Mouse (Mus musculus) heart, embryonic 11.5 days (tissue): ENCODE results near the gene Cnbd2. TPM values are rescaled to one million over a fixed set of nuclear protein-coding genes. Genes with fewer than 3 reads are reported as not detected.
"Not testable (repeated sequence)": the region's sequence is repeated elsewhere in the genome, so short reads cannot be mapped to it uniquely, and the experiment has no call there.

Experiments used
- ATAC-seq: fragments of 200-750 bp; cut with Nextera tagmentation; replicated peaks from 2 replicates; pipeline ENCODE4 v1.8.0; 2017; ENCODE audit warnings: moderate library complexity; ENCODE audit not compliant: insufficient number of reproducible peaks, low FRiP score, low TSS enrichment
- H3K27ac ChIP-seq: fragments of 300-500 bp; sonication (generic); 2 replicates; pipeline ENCODE4 v1.5.1; 2014; ENCODE audit warnings: mild to moderate bottlenecking, low read depth, low read length
- H3K27me3 ChIP-seq: fragments of 300-500 bp; sonication (generic); 2 replicates; pipeline ENCODE4 v1.6.1; 2014; ENCODE audit warnings: mild to moderate bottlenecking, low read length, mixed read lengths; ENCODE audit not compliant: control insufficient read depth, insufficient read depth
- H3K36me3 ChIP-seq: fragments of 300-500 bp; sonication (generic); 2 replicates; pipeline ENCODE4 v1.6.1; 2014; ENCODE audit warnings: mild to moderate bottlenecking, low read length, moderate library complexity, mixed read lengths; ENCODE audit not compliant: control insufficient read depth, insufficient read depth
- H3K4me1 ChIP-seq: fragments of 300-500 bp; sonication (generic); 2 replicates; pipeline ENCODE4 v1.6.1; 2014; ENCODE audit warnings: low read length; ENCODE audit not compliant: control insufficient read depth, insufficient read depth
- H3K4me2 ChIP-seq: fragments of 300-500 bp; sonication (generic); 2 replicates; pipeline ENCODE4 v1.6.1; 2014; ENCODE audit warnings: mild to moderate bottlenecking, moderate library complexity
- H3K4me3 ChIP-seq: fragments of 300-500 bp; sonication (generic); 2 replicates; pipeline ENCODE4 v1.5.1; 2014; ENCODE audit warnings: low read depth, low read length
- H3K9ac ChIP-seq: fragments of 300-500 bp; sonication (generic); 2 replicates; pipeline ENCODE4 v1.6.1; 2014; ENCODE audit warnings: mild to moderate bottlenecking, low read depth, low read length, moderate library complexity
- H3K9me3 ChIP-seq: fragments of 300-500 bp; sonication (generic); replicated peaks from 2 replicates; pipeline ENCODE4 v1.6.1; 2016; ENCODE audit warnings: low read length; ENCODE audit not compliant: control insufficient read depth
- WGBS: fragments of 180-500 bp; shearing (Covaris S2); extraction: QIAGEN DNeasy Blood & Tissue Kit; methylation state at CpG from one replicate; pipeline ENCODE4 v1.1.7; 2014; ENCODE audit not compliant: insufficient replicate concordance; 5-methylcytosine and 5-hydroxymethylcytosine counted together
- polyA plus RNA-seq: library from polyadenylated mRNA; unstranded; fragments of >200 nt; fragmentation: Nextera tagmentation; extraction: Ambion mirVana; gene quantifications from 2 replicates; pipeline ENCODE4 v1.2.1, GENCODE M21; 2014

The Cnbd2 gene
- polyA plus RNA-seq, 1 experiment from 2014 or later: 2.3 TPM

DNA sequence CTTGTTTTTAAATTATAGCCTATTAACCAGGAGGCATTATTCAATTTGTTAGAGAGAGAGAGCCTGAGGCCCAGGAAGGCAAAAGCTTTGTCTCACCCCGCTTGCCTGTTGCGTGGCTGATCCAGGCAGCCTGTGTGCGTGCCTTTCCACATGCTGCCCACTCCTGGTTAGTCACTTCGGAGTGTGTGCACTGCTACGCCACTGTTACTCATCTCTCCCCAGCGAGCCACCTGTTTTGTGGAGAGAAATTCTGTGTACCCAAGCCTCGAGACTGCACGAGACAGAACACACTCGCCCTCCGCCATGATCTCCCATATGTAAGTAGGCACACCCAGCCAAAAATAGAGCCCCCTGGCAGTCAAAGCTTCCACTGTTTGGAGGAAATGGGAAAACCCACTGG is 67.8 kb downstream of the Cnbd2 start:
- WGBS: 81% methylated on average over 10 of the region's 10 CpGs
- no peak overlapping the region for H3K4me3 ChIP-seq
- H3K27me3 ChIP-seq: no peaks in the 10 kb centered on the region
- no peak overlapping the region for H3K27ac ChIP-seq
- no peaks in the 10 kb centered on the region for H3K4me1 ChIP-seq
- H3K9ac ChIP-seq: no peak overlapping the region
- no peak overlapping the region for H3K4me2 ChIP-seq
- no peaks in the 10 kb centered on the region for H3K36me3 ChIP-seq
- H3K9me3 ChIP-seq: no peaks in the 10 kb centered on the region
- ATAC-seq: no peak

DNA sequence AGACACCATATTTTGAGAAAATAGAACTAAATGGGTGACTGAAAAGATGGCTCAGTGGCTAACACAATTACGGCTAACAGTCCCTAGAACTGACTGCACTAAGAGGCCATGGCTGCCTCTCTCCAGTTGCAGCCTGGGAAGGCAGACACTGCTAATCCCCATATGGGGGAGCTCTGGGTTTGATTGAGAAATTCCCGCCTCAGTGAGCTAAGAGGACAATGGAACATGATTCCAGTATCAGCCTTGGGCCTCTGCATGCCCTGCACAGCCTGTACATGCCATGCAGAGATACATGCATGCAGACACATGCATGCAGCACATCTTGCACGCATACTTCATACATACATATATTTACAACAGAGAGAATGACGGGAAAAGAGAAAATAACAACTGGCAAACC is 69.3 kb downstream of the Cnbd2 start:
- H3K9me3 ChIP-seq: no peaks in the 10 kb centered on the region
- 67% methylated on average over 4 of the region's 4 CpGs for WGBS

DNA sequence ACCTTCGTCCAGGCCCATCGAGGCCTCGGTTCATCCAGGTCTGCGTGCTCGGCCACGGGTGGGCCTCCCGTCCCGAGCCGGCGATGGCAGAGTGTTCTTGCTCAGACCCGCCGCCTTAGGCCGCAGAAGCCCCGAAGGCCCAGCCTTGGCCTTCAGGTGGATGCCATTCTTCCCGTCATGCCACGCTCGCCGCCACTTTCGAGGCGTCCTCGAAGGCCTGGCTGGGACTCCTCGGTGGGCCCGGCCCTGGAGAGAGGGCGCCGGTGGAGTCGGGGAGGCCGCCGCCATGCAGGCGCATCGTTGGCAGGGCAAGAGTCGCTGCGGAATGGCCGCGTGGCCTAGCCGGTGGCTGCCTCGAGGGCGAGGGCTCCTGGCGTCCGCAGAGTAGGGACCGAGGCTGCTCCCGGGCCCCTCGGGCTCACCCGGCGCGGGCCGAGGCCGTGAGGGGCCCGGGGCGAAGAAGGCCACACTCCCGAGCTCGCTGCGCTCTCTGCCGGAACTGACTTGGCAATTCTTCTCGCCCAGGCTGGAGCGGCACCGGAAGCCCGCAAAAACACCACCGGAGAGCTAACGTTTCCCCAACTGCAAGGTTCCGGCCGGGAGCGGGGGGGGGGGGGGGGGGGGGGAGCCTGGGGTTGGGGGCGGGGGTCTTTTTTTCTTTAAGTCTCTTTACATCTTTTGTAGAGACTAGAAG is 80.5 kb downstream of the Cnbd2 start:
- H3K27ac ChIP-seq, H3K36me3 ChIP-seq, H3K4me1 ChIP-seq, H3K9me3 ChIP-seq, H3K27me3 ChIP-seq: not testable (repeated sequence)
- peak; percentile 75 for ATAC-seq
- 3% methylated on average over 8 of the region's 63 CpGs for WGBS
- Histone ChIP-seq H3K4me3 (peak overlapping the region; percentile 36), H3K9ac (peak overlapping the region; percentile 66; the same call in 1 of the 2 replicates), H3K4me2 (peak overlapping the region; percentile 48)

More for the DNA sequence above, 69.3 kb downstream of the Cnbd2 start:
- Histone ChIP-seq H3K4me3 (no peak overlapping the region), H3K27me3 (no peaks in the 10 kb centered on the region), H3K4me2 (no peak overlapping the region), H3K4me1 (no peaks in the 10 kb centered on the region), H3K9ac (no peak overlapping the region), H3K36me3 (no peaks in the 10 kb centered on the region), H3K27ac (no peak overlapping the region)
- ATAC-seq: no peak

DNA sequence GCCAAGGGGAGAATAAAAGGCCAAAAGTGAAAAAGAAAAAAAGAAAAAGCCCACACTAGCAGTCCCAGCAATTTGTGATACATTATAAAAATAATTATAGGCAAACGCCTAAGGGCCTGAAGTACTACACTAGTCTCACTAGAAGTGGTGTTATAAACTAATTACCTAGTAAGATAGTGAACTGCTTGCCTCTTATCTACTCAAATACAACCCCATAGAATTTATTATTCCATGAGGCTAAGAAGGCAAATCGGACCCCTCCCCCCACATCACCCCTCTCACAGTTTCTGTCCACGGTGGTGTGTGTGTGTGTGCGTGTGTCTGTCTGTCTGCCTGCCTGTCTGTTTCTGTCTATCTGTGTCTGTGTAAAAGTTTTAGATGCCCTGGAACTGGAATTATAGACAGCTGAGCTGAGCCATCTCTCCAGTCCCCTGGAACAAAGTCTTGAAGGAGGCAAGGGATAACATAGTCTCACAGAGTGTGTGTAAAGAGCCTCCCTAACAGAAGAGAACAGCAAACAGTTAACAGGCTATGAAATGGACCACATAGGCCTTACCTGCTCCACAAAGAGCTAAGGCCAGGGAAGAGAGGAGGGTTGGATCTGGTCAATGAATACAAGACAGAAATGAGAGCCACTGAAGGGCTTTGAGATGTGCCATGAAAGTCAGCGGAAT is 81.2 kb downstream of the Cnbd2 start:
- H3K27ac ChIP-seq: no peak overlapping the region
- peaks cover 5% of the 10 kb centered on the region; the same call in 1 of the 2 replicates for H3K4me1 ChIP-seq
- H3K4me3 ChIP-seq: peak overlapping the region; percentile 36
- no peaks in the 10 kb centered on the region for H3K27me3 ChIP-seq
- WGBS: 60% methylated on average over 5 of the region's 5 CpGs
- no peaks in the 10 kb centered on the region for H3K36me3 ChIP-seq
- peak overlapping the region; percentile 48 for H3K4me2 ChIP-seq
- H3K9ac ChIP-seq: no peak overlapping the region; the same call in 1 of the 2 replicates
- no peaks in the 10 kb centered on the region for H3K9me3 ChIP-seq
- no peak for ATAC-seq

DNA sequence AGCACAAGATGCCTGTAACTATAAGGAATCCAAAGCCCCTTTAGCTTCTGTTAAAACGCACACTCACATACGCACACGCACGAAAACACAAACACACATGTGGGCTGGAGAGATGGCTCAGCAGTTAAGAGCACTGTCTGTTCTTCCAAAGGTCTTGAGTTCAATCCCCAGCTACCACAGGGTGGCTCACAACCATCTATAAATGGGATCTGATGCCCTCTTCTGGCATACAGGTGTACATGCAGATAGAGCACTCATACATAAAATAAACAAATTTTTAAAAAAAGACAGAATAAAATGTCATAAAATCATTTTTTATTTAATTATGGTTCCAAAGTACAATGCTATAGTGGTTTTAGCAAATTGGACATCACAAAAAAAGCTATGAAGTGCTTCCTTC is 82.2 kb downstream of the Cnbd2 start:
- no peak for ATAC-seq
- H3K9ac ChIP-seq: no peak overlapping the region
- H3K4me2 ChIP-seq: no peak overlapping the region
- H3K36me3 ChIP-seq: no peaks in the 10 kb centered on the region
- no peak overlapping the region for H3K4me3 ChIP-seq
- peaks cover 5% of the 10 kb centered on the region; the same call in 1 of the 2 replicates for H3K4me1 ChIP-seq
- no peaks in the 10 kb centered on the region for H3K9me3 ChIP-seq
- no peaks in the 10 kb centered on the region for H3K27me3 ChIP-seq
- H3K27ac ChIP-seq: no peak overlapping the region
- WGBS: 86% methylated on average over 4 of the region's 4 CpGs

DNA sequence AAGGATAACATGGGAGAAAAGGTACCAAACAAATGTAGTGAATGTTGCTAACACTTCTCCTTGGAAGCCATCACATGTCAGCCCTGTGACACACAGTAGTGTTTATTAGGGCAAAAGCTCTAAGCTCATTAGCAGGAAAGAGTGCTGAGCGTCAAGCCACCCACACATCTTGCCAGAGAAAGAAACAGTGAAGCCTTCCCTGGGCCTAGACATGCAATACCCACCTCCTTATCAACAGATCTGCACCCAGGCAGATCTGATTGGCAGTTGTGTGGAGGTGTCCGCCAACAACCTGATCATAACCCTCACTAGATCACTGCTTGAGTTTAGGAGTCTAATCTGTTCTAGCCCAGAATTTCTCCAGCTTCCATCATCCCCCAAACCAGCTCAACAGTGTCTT is 84.0 kb downstream of the Cnbd2 start:
- ATAC-seq: no peak
- H3K27ac ChIP-seq: no peak overlapping the region
- 69% methylated on average over 2 of the region's 2 CpGs for WGBS

DNA sequence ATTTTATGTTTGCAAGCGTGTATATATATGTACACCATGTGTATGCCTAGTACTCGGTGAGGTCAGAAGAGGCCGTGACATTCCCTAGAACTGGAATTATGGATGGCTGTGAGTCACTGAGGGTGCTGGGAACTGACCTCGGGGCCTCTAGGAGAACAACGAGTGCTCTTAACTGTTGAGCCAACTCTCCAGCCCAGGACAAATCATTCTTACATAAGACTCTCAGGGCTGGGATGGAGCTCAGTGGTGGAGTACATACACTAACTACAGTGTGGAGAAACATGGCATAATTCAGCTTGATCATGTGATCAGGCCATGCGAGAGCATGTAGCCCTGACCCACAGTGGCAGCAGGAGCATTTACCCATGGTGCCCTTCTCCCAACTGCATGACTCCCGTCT is 85.9 kb downstream of the Cnbd2 start:
- Histone ChIP-seq H3K27me3 (peaks cover 2% of the 10 kb centered on the region; the same call in 1 of the 2 replicates), H3K4me1 (peaks cover 12% of the 10 kb centered on the region), H3K9me3 (no peaks in the 10 kb centered on the region), H3K36me3 (no peaks in the 10 kb centered on the region), H3K27ac (no peak overlapping the region), H3K4me2 (no peak overlapping the region), H3K4me3 (no peak overlapping the region), H3K9ac (no peak overlapping the region)
- no peak for ATAC-seq
- 88% methylated on average over 7 of the region's 7 CpGs for WGBS

More for the DNA sequence above, 84.0 kb downstream of the Cnbd2 start:
- H3K4me2 ChIP-seq: no peak overlapping the region
- H3K4me3 ChIP-seq: no peak overlapping the region
- H3K4me1 ChIP-seq: peaks cover 9% of the 10 kb centered on the region
- H3K27me3 ChIP-seq: no peaks in the 10 kb centered on the region
- H3K36me3 ChIP-seq: no peaks in the 10 kb centered on the region
- H3K9ac ChIP-seq: no peak overlapping the region
- no peaks in the 10 kb centered on the region for H3K9me3 ChIP-seq

DNA sequence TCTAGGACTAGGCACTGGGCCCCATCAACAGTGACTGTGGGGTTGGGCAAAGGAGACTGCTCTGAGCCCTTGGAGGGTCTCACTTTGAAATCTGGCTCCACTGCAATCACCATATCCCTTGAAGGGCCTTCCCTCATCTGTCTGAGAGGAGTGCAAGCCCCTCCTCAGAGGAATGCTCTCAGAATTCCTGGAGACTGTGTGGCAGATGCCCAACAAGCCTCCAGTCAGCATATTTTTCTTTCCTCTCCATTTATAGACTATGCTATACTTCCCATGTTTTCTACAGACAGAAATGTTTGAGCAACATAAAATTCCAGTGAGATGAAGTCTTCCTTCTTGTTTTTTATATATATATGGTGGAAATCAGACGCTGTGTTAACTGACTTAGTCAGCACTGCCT is 87.4 kb downstream of the Cnbd2 start:
- no peak overlapping the region for H3K9ac ChIP-seq
- no peak overlapping the region for H3K4me3 ChIP-seq
- H3K4me2 ChIP-seq: no peak overlapping the region
- peaks cover 2% of the 10 kb centered on the region; the same call in 1 of the 2 replicates for H3K27me3 ChIP-seq
- H3K36me3 ChIP-seq: no peaks in the 10 kb centered on the region
- 56% methylated on average over 1 of the region's 1 CpGs for WGBS
- no peaks in the 10 kb centered on the region for H3K9me3 ChIP-seq
- peaks cover 12% of the 10 kb centered on the region for H3K4me1 ChIP-seq
- no peak for ATAC-seq
- H3K27ac ChIP-seq: no peak overlapping the region
